13 mouse cellular contexts compared by ENCODE assay signal in the genomic region with DNA sequence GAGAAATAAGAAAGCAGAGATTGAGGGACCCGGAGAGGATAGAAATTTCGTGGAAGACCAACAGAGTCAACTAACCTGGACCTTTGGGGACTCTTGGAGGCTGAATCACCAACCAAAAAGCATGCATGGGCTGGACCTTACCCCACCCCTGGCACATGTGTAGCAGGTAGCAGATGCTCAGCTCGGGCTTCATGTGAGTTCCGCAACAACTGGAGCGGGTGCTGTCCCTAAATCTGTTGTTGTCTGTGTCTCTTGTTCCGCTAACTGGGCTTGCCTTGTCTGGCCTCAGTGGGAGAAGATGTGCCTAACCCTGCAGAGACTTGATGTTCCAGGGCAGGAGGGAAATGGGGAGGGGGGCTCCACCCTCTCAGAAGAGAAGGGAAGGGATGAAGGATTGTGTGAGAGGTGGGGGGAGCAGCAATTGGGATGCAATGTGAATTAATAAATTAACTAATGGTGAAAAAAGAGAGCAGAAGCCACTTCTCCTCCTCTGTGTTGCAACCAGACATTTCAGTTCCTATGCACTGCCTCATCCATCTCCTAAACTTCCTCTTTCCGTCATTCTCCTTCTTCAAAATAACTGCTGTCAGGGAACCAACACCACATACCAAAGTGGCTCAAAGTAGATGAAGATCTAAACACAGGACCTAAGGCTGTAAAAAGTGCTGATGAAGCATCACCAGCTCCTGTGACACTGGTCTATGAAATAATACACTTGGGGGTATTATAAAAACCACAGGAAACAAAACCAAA. TPM values are rescaled to one million over a fixed set of nuclear protein-coding genes. Genes with fewer than 3 reads are reported as not detected.
DNase-seq lines count a peak whose midpoint lies in the region; TF ChIP-seq lines count a peak whose summit lies in the region.
"Had no signal": no experiment of that assay in that cellular context is flagged by ENCODE, and none has a peak within 500 bp of the region (broad histone marks: within the 10 kb centered on the region; RNA-seq: fewer than 3 reads in every experiment).

A gene (minus strand): TSS at position 204 of the 753 bp plus-strand sequence.

- DNase-seq in left cerebral cortex, adult 2 months (ENCODE audit: extremely low spot score in 1 of 2, low spot score in 2 of 2), result no peak
- no peak for DNase-seq in left cerebral cortex, postnatal 4 days
- DNase-seq in A20 (ENCODE audit: low read depth, low spot score), result peak; percentile 76
- DNase-seq in brain, adult 2 months (ENCODE audit: low read depth, low spot score), result peak; percentile 20
- DNase-seq in lung, postnatal 4 days, result peak; percentile 39 to 40
- no peak for DNase-seq in frontal cortex, postnatal 14 days (ENCODE audit: low spot score in 2 of 2)
- no peak for DNase-seq in left cerebral cortex, postnatal 36 days (ENCODE audit: low spot score in 2 of 2)
- DNase-seq: kidney, postnatal 25 days; midbrain, embryonic 14.5 days; thymus, postnatal 25 days had no signal

- peak within 1 kb of the TSS; percentile 15 for H3K27ac ChIP-seq in left cerebral cortex, adult 2 months
- H3K27ac ChIP-seq: heart, adult 2 months; hindbrain, embryonic 13.5 days; liver, embryonic 14.5 days had no signal

- H3K4me3 ChIP-seq in left cerebral cortex, adult 2 months, result no peak within 1 kb of the TSS
- H3K4me3 ChIP-seq: heart, adult 2 months; hindbrain, embryonic 13.5 days had no signal

- TF ChIP-seq CTCF in left cerebral cortex, adult 2 months (IDR thresholded peaks at IDR 0.05), result no peak

- intact Hi-C loops in left cerebral cortex, adult 2 months (cut with DNase I), result no loop called here
- intact Hi-C loops in left cerebral cortex, postnatal 4 days (cut with DNase I), result no loop called here
- intact Hi-C loops in left cerebral cortex, postnatal 36 days (cut with DNase I), result no loop called here

RNA-seq across cellular contexts. Expression of the gene that starts here (rescaled TPM):
- 1 to 10 TPM; 3.7 to 4.7 TPM for total RNA-seq in left cerebral cortex, adult 2 months (2021)
- 1 to 10 TPM; 2.3 to 2.5 TPM for total RNA-seq in left cerebral cortex, postnatal 4 days (2021)
- total RNA-seq in left cerebral cortex, postnatal 36 days (2021), result 1 to 10 TPM; 3.1 to 3.8 TPM

Comparison
In these comparisons a context has a peak if more than half of its experiments do, and no peak if none do; other contexts are left out.
1. DNase-seq: peak in A20 (single experiment), brain, adult 2 months (single experiment) and lung, postnatal 4 days (2 of 2); none in left cerebral cortex, adult 2 months (0 of 2), left cerebral cortex, postnatal 4 days (single experiment), frontal cortex, postnatal 14 days (0 of 2) and left cerebral cortex, postnatal 36 days (0 of 2).